Mouse (Mus musculus) cerebellum, postnatal 25 days (tissue): Measurements from ENCODE around the gene Sspo.
A peak's percentile ranks its signal among the peaks of the same experiment; 100 is the strongest.
"Not testable (repeated sequence)": the region's sequence is repeated elsewhere in the genome, so short reads cannot be mapped to it uniquely, and the experiment has no call there.

Experiments used
- DNase-seq, 2 experiments: peaks; one replicate each; pipeline ENCODE4 v3.0.0; 2021; ENCODE audit warnings: mixed read lengths in 2 of 2

Gene Sspo

GRCm38 (mm10) chr6:48489741-48490140 is 41.7 kb downstream of the Sspo start:
- peak; percentile 30 to 42 for DNase-seq

GRCm38 (mm10) chr6:48491361-48491760 is 43.3 kb downstream of the Sspo start:
- DNase-seq, result no peak

- DNase-seq, result no peak
These were observed 45.2 kb downstream of the Sspo start for GRCm38 (mm10) chr6:48493136-48493730.

- DNase-seq, result no peak
These were observed 49.5 kb downstream of the Sspo start for GRCm38 (mm10) chr6:48497521-48497920.

GRCm38 (mm10) chr6:48503847-48504240 is 55.8 kb downstream of the Sspo start:
- DNase-seq, result no peak

GRCm38 (mm10) chr6:48504241-48504854 is 56.3 kb downstream of the Sspo start:
- peak; percentile 75 to 83 for DNase-seq

GRCm38 (mm10) chr6:48508087-48508486 is 60.1 kb downstream of the Sspo start:
- DNase-seq, result no peak

- DNase-seq, result no peak
These were observed 62.4 kb downstream of the Sspo start for GRCm38 (mm10) chr6:48510426-48510825.

GRCm38 (mm10) chr6:48511861-48512260 is 63.8 kb downstream of the Sspo start:
- no peak for DNase-seq

GRCm38 (mm10) chr6:48524882-48525281 is 76.9 kb downstream of the Sspo start:
- not testable (repeated sequence) for DNase-seq

- no peak for DNase-seq
These were observed 79.9 kb downstream of the Sspo start for GRCm38 (mm10) chr6:48527901-48528300.

- no peak for DNase-seq
These were observed 81.2 kb downstream of the Sspo start for GRCm38 (mm10) chr6:48529261-48529660.

- peak in 1 of 2 experiments; percentile 40 for DNase-seq
These were observed 81.9 kb downstream of the Sspo start for GRCm38 (mm10) chr6:48529871-48530440.

GRCm38 (mm10) chr6:48530862-48531261 is 82.8 kb downstream of the Sspo start:
- no peak for DNase-seq

GRCm38 (mm10) chr6:48533475-48533874 is 85.4 kb downstream of the Sspo start:
- DNase-seq, result no peak

- DNase-seq, result peak in 1 of 2 experiments; percentile 4
These were observed 86.9 kb downstream of the Sspo start for GRCm38 (mm10) chr6:48534913-48535312.

GRCm38 (mm10) chr6:48536091-48536490 is 88.1 kb downstream of the Sspo start:
- peak in 1 of 2 experiments; percentile 4 for DNase-seq

GRCm38 (mm10) chr6:48537105-48537954 is 89.3 kb downstream of the Sspo start, which contains the start of gene Atp6v0e2:
Gene Atp6v0e2 (plus strand): TSS chr6:48537615.
- peak; percentile 96 to 97 for DNase-seq

GRCm38 (mm10) chr6:48538841-48539737 is 91.1 kb downstream of the Sspo start:
- DNase-seq, result peak; percentile 79 to 90

- peak in 1 of 2 experiments; percentile 51 for DNase-seq
These were observed 91.8 kb downstream of the Sspo start for GRCm38 (mm10) chr6:48539860-48540259.

GRCm38 (mm10) chr6:48540721-48541120 is 92.7 kb downstream of the Sspo start:
- no peak for DNase-seq
